Mouse (Mus musculus) CH12F3 (cell line): ENCODE results near the gene Gnat1.

ENCODE experiments used
- in situ Hi-C: fragments of 300-500 bp; cut with MboI; formaldehyde crosslinking; loops from 2 replicates; pipeline ENCODE4 v1.14.3; 2020; ENCODE audit warnings: low sequenced_read_pairs

Gene Gnat1

DNA sequence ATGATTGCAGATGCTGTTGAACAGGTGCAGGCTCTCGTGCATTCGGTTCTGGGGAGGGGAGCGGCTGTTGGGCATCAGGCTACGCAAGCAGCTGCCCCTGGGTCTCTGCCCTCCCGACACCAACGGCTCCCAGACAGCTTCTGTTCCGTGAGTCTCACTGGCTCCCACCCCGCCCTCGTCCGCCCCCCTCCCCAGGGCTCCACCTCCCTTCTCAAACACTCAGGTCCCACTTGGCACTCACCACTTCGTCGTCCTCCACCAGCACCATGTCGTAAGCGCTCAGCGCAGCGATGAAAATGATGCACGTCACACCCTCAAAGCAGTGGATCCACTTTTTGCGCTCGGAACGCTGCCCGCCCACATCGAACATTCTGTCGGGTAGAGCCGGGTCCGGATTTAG lies 3.2 kb downstream of the Gnat1 start:
- in situ Hi-C loops = no loop called here

GRCm38 (mm10) chr9:107675671-107676301 lies 3.7 kb downstream of the Gnat1 start:
- in situ Hi-C loops = no loop called here

DNA sequence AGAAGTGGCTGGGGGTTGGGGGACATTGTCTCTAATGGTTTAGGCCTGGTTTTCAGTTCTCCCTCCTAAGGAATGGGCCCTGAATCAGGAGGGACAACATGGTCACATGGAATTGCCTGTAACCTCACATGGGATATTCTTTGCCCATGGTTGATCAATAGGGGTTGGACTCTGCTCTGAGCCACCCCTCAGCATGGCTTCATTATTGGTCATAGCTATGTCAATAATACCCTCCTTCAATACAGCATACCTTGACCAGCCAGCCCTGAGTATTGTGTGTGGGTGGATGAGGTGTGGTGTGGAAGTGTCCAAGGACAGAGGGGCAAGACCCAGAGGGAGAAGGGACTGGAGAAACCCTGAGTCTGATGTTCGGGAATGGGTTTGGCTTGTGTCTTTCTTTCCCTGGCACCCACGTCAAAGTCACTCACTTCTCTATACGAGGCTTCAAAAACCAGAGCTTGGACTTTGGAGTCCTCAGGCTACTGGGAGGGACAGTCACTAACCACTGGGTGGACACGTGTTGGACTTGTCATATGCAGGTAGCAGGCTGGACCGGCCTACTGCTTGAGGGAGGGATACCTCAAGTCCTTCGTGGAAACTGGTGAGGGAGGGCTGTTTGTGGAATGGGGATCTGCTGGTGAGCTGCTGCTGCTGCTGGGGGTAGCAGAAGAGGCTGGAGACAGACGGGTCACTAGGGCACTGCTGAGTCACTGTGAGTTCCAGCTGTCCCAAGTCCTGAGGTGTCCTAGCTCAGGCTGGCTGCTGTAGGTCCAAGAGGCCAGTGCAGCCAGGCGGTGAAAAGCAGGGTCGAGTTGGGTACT lies 4.7 kb downstream of the Gnat1 start:
- in situ Hi-C loops = no loop called here

DNA sequence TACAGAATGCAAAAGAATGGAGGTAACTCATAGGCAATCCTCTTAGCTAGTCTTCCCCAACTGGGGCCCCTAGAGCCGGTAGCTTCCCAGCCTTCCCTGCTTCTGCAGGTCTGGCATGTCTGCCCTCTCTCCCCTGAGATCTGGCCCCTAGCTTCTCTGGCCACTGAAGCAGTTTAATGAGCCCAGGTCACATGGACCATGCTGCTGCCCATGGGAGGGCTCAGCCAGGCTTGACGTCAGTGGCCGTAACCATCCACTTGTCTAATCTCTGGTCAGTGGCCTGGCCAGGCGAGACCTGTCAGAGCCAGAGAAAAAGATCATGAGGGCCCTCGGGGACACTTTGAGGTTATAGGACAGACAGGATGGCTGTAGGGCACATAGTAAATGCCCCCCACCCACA lies 9.3 kb downstream of the Gnat1 start:
- in situ Hi-C loops = no loop called here

GRCm38 (mm10) chr9:107669480-107669945 lies 10.0 kb downstream of the Gnat1 start, which contains the start of gene Slc38a3:
TSS of gene Slc38a3 (minus strand) at chr9:107669530.
- in situ Hi-C loops = no loop called here

GRCm38 (mm10) chr9:107668916-107669315 lies 10.6 kb downstream of the Gnat1 start:
- in situ Hi-C loops = no loop called here

DNA sequence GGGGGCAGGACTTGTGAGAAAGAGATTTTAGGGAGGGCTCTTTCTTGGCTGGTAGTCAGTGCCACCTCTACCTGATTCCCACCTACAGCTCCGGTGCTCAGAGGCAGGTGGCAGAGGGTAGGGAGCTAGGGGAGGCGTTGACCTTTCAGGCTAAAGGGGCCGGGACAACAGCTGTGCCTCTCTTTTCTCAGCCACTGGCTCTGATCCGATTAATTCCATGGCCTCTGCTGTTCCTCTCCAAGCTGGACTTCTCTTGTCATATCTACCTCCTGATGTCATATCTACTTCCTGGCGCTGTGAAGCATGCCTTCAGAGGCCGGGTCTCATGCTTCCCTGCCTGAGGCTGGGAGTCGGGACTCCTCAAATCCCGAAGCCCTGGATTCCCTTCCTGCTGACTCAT lies 11.5 kb downstream of the Gnat1 start:
- in situ Hi-C loops = no loop called here

DNA sequence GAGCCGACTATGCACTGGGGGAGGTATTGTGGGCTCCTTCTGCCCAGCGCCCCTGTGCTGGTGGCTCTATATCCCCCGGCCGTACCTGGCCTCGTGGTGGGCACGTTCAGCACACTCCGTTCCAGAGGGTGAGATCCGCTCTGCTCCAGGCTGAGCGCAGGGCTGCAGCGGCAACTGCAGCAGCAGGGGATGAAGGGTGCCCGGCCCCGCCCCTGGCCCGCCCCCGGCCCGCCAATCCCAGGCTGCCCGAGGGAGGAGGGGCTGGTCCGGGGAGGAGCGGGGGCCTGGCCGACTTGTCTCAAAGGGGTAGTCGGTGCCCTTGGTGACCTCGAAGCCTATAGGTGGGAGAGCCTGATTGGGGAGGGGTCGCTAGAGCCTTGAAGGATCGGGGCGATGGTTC lies 12.3 kb downstream of the Gnat1 start:
- in situ Hi-C loops = no loop called here

DNA sequence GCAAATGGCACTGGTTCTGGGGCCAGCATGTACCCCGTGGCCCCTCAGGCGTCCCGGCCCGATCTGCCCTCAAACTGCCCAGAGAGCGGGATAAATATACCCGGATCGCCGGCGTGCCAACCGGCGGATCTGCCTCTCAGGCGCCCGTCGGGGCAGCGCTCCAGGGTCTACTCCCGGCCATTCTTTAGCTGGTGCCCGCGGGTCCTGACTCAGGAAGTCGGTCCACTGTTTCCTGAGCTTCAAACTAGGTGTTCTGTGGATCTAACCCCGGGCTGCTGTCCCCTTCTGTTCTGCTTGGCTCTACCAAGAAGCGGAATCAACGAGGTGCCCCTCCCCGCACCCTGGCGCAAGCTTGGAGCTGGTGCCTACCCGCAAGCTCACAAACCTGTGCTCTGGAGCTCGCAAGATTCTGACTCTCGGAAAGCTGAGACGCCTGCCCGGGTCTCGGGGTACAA lies 12.7 kb downstream of the Gnat1 start:
- in situ Hi-C loops = no loop called here

DNA sequence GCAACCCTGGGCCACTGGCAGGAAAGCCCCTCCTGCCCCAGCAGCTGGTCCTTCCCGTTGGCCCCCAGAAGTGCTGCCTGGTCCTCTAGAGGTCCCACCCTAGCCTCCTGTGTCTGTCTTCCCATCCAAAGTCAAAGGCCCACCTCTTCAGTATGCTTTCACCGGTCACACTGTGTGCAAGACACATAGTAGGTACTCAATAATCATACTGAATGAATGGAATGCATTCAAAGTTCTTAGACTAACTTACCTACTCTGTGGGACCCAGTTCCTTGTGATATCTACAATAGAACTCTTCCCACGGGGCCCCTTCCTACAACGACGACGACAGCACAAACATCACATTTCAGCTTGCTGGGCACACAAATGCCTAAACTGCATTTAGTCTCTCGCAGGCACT lies 14.2 kb downstream of the Gnat1 start:
- in situ Hi-C loops = no loop called here

GRCm38 (mm10) chr9:107663525-107663924 lies 16.0 kb downstream of the Gnat1 start:
- in situ Hi-C loops = no loop called here

DNA sequence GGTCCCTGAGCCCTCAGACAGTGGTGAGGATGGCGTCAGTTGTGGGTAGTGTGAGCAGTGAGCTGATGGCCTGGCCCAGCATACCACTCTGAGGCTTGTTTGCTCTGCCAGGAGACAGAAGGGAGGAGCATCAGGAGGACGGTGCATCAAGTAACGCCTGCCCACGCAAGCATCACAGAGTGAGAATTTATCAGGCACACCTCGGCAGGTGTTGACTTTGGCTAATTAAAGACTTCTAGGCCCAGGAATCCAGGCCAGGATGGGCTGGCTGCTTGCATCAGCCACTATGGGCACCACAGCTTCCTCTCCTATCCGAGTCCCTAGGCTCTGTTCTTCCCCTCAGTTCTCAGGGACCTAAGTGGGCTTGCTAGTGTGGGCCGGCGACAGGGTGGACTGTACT lies 17.2 kb downstream of the Gnat1 start:
- in situ Hi-C loops = no loop called here

- in situ Hi-C loops = no loop called here
Measured at GRCm38 (mm10) chr9:107660777-107661176, 18.7 kb downstream of the Gnat1 start.

GRCm38 (mm10) chr9:107659961-107660360 lies 19.6 kb downstream of the Gnat1 start:
- in situ Hi-C loops = no loop called here

DNA sequence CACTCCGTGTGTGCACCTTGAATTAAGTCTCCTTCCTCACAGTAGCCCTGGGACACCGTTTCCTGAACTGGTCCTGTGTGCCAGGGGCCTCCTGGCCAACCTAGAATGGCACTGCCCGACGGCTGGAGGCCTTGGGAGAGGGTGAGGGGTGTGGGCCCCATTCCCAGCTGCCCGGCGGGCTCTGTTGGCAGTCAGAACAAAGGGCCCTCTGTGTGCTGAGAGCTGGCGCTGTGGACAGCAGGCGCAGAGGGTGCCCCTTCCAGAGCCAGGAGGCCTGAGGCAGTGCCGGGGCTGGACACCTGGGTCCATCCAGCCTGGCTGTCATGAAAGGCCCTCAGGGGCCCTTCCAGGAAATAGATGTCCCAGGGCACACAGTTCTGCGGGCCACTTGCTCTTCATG lies 20.0 kb downstream of the Gnat1 start:
- in situ Hi-C loops = no loop called here

DNA sequence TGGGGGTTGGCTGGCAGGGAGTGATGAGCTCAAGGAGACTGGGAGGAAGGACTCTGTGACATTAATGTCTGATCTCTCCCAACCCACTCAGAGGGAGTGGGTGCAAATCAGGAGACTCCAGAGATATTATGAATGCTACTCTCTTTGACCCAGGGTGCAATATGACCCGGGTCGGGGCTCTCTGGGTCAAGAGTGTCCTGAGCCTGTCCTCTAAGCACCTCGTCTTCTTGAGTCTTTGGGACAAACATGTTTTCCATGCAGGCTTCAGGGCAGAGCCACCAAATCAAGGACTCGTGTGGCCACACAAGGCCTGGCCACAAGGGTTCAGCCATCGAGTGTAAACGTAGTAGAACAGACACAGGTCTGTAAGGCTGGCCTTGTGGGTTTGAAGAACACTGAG lies 21.4 kb downstream of the Gnat1 start:
- in situ Hi-C loops = no loop called here

DNA sequence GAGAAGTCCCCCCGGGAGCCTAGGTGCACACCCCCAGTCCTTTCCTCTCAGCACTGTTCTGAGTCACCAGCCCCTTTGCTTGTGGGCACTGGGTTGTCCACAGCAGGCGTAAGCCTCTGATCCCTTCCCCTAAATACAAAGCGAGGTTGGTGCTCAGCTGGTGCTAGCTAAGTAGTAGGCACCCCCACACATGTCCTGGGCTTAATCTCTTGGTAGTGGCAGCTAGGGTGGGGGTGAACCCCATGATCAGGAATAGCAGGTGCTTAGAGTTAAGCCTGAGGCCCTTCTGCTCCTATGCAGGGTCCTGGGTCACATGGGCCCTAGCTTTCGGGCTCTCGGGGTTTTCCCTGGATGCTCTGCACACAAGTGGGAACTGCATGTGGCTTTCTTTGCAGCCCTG lies 22.4 kb downstream of the Gnat1 start:
- in situ Hi-C loops = no loop called here

DNA sequence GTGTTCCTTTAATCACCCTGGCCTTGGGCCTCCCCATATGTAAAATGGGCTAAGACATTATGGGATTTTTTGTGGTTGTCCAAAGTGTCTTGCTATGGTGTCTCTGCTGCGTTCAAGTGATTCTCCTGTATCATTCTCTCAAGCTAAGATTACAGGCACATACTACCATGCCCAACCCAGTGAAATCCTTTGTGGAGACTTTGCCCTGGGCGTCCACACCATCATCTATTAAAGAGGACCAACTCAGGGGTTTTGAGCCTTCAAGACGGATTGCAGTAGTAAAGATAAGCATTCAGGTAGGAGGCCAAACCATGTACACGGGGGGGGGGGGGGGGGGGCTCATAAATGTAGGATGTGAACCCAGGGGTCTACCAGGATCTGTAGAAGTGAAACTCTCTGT lies 24.9 kb downstream of the Gnat1 start:
- in situ Hi-C loops = no loop called here

DNA sequence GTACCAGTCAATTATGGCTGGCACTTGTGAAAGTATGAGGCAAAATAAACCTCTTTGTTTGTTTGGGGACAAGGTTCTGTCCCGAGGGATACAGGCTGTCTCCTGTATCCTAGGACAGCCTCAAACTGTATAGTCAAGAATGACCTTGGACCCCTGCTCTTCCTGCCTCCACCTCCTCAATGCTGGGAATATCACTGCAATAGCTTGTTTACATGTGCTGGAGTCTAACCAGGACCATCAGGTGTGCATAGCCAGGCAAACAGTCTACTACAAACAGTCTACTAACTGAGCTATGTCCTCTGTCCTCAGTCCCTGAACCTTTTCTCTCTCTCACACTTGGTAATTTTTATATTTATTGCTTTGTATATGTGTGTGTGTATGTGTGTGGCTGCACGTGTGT lies 26.0 kb downstream of the Gnat1 start:
- in situ Hi-C loops = no loop called here

GRCm38 (mm10) chr9:107650708-107651481 lies 28.6 kb downstream of the Gnat1 start:
- in situ Hi-C loops = no loop called here

GRCm38 (mm10) chr9:107650225-107650624 lies 29.3 kb downstream of the Gnat1 start:
- in situ Hi-C loops = no loop called here

- in situ Hi-C loops = no loop called here
Measured at GRCm38 (mm10) chr9:107648767-107649166, 30.7 kb downstream of the Gnat1 start.
